Mouse (Mus musculus): ENCODE data around the gene Cxxc4.

DNA sequence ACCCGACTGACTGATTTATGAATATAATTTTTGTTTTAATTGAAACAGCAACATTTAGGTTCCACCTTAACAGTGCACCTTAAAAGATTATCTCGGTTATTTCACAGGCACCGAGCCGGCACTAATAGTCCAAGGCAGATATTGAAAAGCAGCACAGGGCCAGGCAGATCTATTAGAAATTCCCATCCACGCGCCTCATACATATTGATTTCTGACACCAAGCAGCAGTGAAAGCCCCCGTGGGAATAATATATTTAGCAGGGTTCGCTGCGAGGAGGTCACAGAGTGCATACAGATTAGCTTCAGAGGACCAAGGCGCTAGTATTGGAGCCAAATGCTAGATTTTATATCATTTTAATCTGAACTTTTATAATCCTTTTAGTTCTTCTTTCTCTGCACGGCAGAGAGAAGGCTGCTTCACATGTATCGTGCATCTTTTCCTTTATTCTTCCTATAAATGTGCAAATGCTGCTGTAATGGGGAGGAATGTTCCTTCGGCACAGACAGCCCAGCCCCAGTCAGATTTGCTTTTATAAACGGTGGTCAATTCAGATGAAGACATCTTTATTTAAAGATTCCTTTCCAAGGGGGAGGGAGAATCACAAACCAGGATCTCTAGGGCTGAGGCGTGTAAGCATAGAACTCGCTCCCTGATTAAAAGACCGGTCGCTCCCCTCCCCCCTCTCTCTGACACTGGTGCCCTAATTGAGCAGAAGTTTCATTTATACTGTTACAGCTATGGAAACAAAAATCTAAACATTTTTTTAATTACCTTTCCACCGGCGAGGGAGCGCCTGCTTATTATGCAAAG is 66.6 kb downstream of the Cxxc4 start:
- TF ChIP-seq CTCF (IDR thresholded peaks at IDR 0.05; ENCODE audit: low read depth, low read length) (no peak), GATA1 (IDR thresholded peaks at IDR 0.05; ENCODE audit: borderline replicate concordance, low read length) (no peak), TAL1 (conservative IDR thresholded peaks at IDR 0.05; ENCODE audit: low read depth, low read length) (no peak), POLR2AphosphoS5 (IDR thresholded peaks at IDR 0.05; ENCODE audit: insufficient replicate concordance, low read depth, low read length) (no peak)
